Mouse (Mus musculus) thymus, adult 2 months (tissue): ENCODE data around the gene Mxi1. TPM values are rescaled to one million over a fixed set of nuclear protein-coding genes. Genes with fewer than 3 reads are reported as not detected.

Source experiments
- DNase-seq: peaks from one replicate; pipeline ENCODE4 v3.0.0; 2021
- H3K27ac ChIP-seq: fragments of 200-500 bp; 2 replicates; pipeline ENCODE4 v1.5.1; 2012; ENCODE audit warnings: low read length, control low read depth; ENCODE audit not compliant: control insufficient read depth, insufficient read depth
- H3K27me3 ChIP-seq: fragments of 200-500 bp; 2 replicates; pipeline ENCODE4 v1.6.1; 2012; ENCODE audit warnings: mild to moderate bottlenecking, low read length, moderate library complexity, mixed read lengths; ENCODE audit not compliant: control insufficient read depth, insufficient read depth
- H3K36me3 ChIP-seq: fragments of 200-500 bp; 2 replicates; pipeline ENCODE4 v1.6.1; 2012; ENCODE audit warnings: mild to moderate bottlenecking, low read length, moderate library complexity; ENCODE audit not compliant: control insufficient read depth, insufficient read depth
- H3K4me1 ChIP-seq: fragments of 200-500 bp; replicated peaks from 2 replicates; pipeline ENCODE4 v1.6.1; 2012; ENCODE audit warnings: low read length; ENCODE audit not compliant: control insufficient read depth, insufficient read depth
- H3K4me3 ChIP-seq: fragments of 200-500 bp; 2 replicates; pipeline ENCODE4 v1.5.1; 2012; ENCODE audit warnings: mild to moderate bottlenecking, low read length, control low read depth, moderate library complexity; ENCODE audit not compliant: control insufficient read depth, insufficient read depth
- CTCF ChIP-seq: fragments of 200-500 bp; IDR thresholded peaks from 2 replicates; pipeline ENCODE4 v1.5.1; 2012; ENCODE audit warnings: mild to moderate bottlenecking, control low read depth, low read length, moderate library complexity, borderline replicate concordance; ENCODE audit not compliant: control insufficient read depth, poor library complexity, insufficient read depth; ENCODE audit errors: extremely low read depth
- POLR2A ChIP-seq: fragments of 200-500 bp; IDR thresholded peaks from 2 replicates; pipeline ENCODE4 v1.6.1; 2012; ENCODE audit warnings: mild to moderate bottlenecking, low read length, control low read depth, moderate library complexity; ENCODE audit not compliant: control insufficient read depth, poor library complexity, insufficient read depth; ENCODE audit errors: extremely low read depth
- WGBS: fragments of 180-500 bp; shearing (Covaris S2); methylation state at CpG from one replicate; pipeline ENCODE4 v1.1.7; 2018; 5-methylcytosine and 5-hydroxymethylcytosine counted together
- polyA plus RNA-seq: library from polyadenylated mRNA; depleted of rRNA; stranded (reverse); fragments of >200 nt; gene quantifications from 2 replicates; pipeline ENCODE4 v1.2.3, GENCODE M21; 2012

The Mxi1 gene
- polyA plus RNA-seq, 1 experiment = 29.1 TPM

DNA sequence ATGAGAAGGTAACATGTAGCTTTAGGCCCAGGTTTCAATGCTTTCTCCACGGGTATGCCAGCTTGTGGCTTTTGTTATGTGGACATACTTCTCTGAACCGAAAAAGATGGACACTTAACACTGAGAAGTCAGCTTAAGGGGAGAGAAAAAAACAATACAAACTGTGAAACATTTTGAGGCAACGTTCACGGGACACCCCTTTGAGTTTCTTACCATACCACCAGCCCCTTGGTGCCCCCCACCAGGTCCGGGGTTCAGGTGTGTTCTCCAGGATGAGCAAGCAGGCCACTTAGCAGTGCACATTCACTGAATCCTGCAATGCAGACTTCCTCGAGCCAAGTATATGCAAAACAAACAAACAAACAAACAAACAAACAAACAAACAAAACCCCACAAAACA, 14.5 kb downstream of the Mxi1 start:
- Histone ChIP-seq H3K4me3 (no peak overlapping the region), H3K36me3 (no peaks in the 10 kb centered on the region), H3K27ac (no peak overlapping the region), H3K27me3 (no peaks in the 10 kb centered on the region), H3K4me1 (peaks cover 9% of the 10 kb centered on the region)
- WGBS = 85% methylated on average over 6 of the region's 6 CpGs
- no peak for TF ChIP-seq POLR2A
- TF ChIP-seq CTCF = no peak
- DNase-seq = no peak

DNA sequence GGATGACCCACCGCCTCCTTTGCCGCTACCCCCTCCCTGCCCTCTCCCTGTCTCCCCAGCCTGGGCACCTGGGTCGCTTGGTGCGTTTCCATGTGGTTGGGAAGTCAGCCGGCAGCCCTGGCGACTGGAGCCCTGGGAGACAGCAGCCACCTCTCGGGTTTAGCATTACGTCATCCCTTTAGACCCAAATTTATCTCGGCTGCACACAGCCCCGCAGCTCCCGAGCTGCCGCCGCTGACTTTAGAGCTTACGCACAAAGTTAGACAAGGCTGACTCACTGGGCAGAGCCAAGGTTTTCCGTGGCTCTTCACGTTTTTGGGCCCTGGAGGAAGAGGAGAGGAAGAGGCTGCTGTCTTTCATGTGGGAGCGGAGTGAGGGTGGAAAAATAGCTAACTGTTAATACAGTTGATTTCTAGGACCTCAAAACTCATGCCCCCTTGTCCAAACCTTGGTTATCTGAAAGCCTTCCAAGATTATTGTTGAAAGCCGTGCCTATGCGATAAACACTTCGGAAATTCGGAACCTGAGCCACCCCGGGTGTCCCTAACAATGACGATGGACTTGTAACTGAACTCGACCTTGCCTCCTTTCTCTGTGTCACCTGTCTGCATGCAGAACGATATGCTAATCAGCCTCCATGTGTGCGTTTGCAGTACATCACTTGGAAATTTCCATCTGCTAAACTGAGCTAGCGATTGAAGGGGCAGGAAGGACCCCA, 15.4 kb downstream of the Mxi1 start:
- no peaks in the 10 kb centered on the region for H3K27me3 ChIP-seq
- no peak overlapping the region for H3K4me3 ChIP-seq
- no peak overlapping the region for H3K27ac ChIP-seq
- DNase-seq = no peak
- TF ChIP-seq CTCF (no peak), POLR2A (no peak)
- 26% methylated on average over 27 of the region's 27 CpGs for WGBS
- H3K4me1 ChIP-seq = peaks cover 16% of the 10 kb centered on the region
- H3K36me3 ChIP-seq = no peaks in the 10 kb centered on the region

DNA sequence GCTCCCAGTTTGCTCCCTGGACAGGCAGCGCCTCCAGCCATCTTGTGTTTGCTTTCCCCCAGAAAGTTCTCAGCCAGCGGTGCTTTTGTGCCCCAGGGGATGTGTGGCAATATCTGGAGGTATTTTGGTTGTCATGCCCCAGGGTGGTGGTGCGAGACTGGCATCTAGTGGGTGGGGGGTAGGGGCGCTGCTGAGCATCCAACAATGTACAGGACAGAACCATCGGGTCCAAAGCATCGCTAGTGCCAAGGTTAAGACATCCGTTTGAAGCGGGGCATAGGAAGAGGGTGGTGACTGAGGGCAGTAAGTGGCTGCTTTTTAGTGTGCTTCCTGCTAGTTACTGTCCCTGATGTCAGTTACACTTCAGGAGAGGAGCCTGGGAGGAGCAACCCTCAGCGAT, 17.8 kb downstream of the Mxi1 start:
- no peaks in the 10 kb centered on the region for H3K27me3 ChIP-seq
- H3K36me3 ChIP-seq = 0 out of 2 replicates have a peak, but pooled peaks cover 5% of the 10 kb centered on the region
- no peak overlapping the region for H3K4me3 ChIP-seq
- peaks cover 16% of the 10 kb centered on the region for H3K4me1 ChIP-seq
- DNase-seq = peak; percentile 22
- no peak overlapping the region for H3K27ac ChIP-seq
- 43% methylated on average over 9 of the region's 9 CpGs for WGBS
- no peak for TF ChIP-seq CTCF
- no peak for TF ChIP-seq POLR2A

DNA sequence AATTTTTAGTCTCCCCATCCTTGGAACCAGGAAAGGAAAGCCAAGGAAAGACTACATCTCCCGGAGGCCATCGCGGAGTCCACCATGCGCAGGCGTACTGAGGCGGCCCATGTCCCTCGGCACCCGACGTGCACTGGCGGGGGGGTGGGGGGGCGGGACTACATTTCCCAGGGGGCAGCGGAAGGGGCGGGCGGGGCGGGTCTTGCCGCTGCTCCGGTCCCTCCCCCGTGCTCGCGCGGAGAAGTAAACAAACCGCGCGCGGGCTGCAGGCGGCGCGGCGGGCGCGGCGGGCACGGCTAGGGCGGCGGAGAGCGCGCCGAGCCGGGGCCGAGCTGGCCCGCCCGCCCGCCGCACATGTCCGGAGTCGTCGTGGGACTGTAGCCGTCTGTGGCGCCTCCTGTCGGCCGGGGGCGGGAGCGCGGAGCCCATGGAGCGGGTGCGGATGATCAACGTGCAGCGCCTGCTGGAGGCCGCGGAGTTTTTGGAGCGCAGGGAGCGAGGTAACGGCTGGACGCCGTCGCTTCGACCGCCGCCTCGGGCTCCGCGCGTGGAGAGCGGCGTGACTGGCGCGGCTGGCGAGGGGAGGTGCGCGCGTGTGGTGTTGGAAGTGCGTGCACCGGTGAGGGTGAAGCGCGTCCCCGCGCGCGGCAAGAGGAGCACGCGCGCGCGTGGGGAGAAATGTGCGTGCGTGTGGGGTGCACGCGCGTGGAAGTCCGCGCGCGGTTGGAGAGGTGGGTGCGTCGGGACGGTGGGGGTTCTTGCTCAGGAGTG, 19.1 kb downstream of the Mxi1 start:
- peak; percentile 78; the same call in 1 of the 2 replicates for TF ChIP-seq CTCF
- TF ChIP-seq POLR2A = peak; percentile 68
- Histone ChIP-seq H3K36me3 (0 out of 2 replicates have a peak, but pooled peaks cover 5% of the 10 kb centered on the region), H3K4me3 (peak overlapping the region; percentile 87), H3K27me3 (no peaks in the 10 kb centered on the region), H3K27ac (peak overlapping the region; percentile 7; the same call in 1 of the 2 replicates), H3K4me1 (peaks cover 16% of the 10 kb centered on the region)
- peak; percentile 87 for DNase-seq
- under 1% methylated on average over 95 of the region's 106 CpGs for WGBS

DNA sequence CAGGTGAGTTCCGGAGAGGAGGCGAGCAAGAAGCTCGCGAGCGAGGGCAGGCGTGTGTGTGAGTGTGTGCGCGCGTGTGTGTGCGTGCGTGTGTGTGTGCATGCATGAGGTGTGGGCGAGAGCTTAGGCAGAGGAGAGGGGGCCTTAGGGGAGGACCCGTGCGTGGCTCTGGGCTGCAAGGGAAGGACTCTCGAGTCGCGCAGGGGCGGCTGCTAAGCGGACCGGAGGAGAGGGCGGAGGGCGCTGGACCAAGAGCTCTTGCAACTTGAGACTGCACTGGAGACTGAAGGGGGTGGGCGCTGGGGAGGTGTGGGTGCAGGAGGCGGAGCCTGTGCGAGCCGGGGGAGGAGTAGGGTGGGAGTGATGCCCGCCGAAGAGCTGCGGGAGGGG, 19.7 kb downstream of the Mxi1 start:
- WGBS = under 1% methylated on average over 29 of the region's 29 CpGs
- TF ChIP-seq CTCF (no peak), POLR2A (no peak)
- peak overlapping the region; percentile 87 for H3K4me3 ChIP-seq
- H3K36me3 ChIP-seq = peaks cover 5% of the 10 kb centered on the region; the same call in 1 of the 2 replicates
- H3K27me3 ChIP-seq = no peaks in the 10 kb centered on the region
- peak; percentile 86 for DNase-seq
- H3K4me1 ChIP-seq = peaks cover 16% of the 10 kb centered on the region
- H3K27ac ChIP-seq = 0 out of 2 replicates have a peak overlapping the region, but pooled peaks have one; percentile 7

DNA sequence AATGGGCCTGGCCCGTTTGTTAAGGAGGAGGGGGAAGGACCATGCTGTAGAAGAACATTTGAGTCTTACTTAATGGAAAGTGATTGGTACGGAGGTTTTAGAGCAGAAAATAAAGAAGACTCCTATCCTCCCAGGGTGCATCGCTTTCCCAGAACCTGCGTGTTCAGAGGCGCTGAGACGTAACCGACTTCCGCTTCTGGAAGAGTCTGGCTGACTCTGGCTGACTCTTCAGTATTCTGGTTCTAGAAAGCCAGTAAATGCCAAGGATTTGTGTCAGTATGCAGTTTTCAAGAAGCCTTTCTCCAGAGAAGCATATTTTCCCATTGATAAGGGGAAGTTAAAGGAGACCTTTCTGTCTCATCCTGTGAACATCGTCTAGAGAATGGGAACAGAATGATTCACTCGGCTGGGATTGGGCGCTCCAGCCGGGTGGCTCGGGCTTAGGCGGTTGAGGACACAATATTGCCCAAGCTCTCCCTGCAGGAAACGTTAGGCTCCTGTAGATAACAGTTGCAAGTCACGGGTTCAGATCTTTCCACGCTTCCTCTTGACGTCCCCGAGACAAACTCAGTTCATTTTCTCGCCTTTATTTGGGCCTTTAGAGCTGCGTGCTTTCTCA, 21.7 kb downstream of the Mxi1 start:
- no peak overlapping the region for H3K4me3 ChIP-seq
- H3K4me1 ChIP-seq = peaks cover 7% of the 10 kb centered on the region
- no peak overlapping the region for H3K27ac ChIP-seq
- TF ChIP-seq POLR2A (no peak), CTCF (no peak)
- no peak for DNase-seq
- H3K27me3 ChIP-seq = no peaks in the 10 kb centered on the region
- WGBS = 96% methylated on average over 21 of the region's 21 CpGs
- H3K36me3 ChIP-seq = peaks cover 11% of the 10 kb centered on the region; the same call in 1 of the 2 replicates
